Mouse (Mus musculus) kidney, embryonic 14.5 days (tissue): ENCODE results near the gene Gm11020. TPM values are rescaled to one million over a fixed set of nuclear protein-coding genes. Genes with fewer than 3 reads are reported as not detected.
"Not testable (repeated sequence)": the region's sequence is repeated elsewhere in the genome, so short reads cannot be mapped to it uniquely, and the experiment has no call there.

Source experiments
- ATAC-seq: fragments of 200-750 bp; cut with Nextera tagmentation; 2 replicates; pipeline ENCODE4 v1.8.0; 2017; ENCODE audit warnings: moderate number of reproducible peaks, mild to moderate bottlenecking, moderate TSS enrichment, moderate library complexity; ENCODE audit not compliant: low FRiP score, low TSS enrichment
- H3K27ac ChIP-seq: fragments of 300-500 bp; sonication (generic); 2 replicates; pipeline ENCODE4 v1.5.1; 2014; ENCODE audit warnings: low read depth, mild to moderate bottlenecking, low read length, moderate library complexity, mixed read lengths
- H3K27me3 ChIP-seq: fragments of 300-500 bp; sonication (generic); 2 replicates; pipeline ENCODE4 v1.6.1; 2014; ENCODE audit warnings: mild to moderate bottlenecking, low read length; ENCODE audit not compliant: control insufficient read depth, insufficient read depth
- H3K36me3 ChIP-seq: fragments of 300-500 bp; sonication (generic); 2 replicates; pipeline ENCODE4 v1.6.1; 2014; ENCODE audit warnings: low read length, mixed read lengths; ENCODE audit not compliant: control insufficient read depth, insufficient read depth
- H3K4me1 ChIP-seq: fragments of 300-500 bp; sonication (generic); 2 replicates; pipeline ENCODE4 v1.6.1; 2014; ENCODE audit warnings: low read length, mixed read lengths; ENCODE audit not compliant: control insufficient read depth, insufficient read depth
- H3K4me2 ChIP-seq: fragments of 300-500 bp; sonication (generic); replicated peaks from 2 replicates; pipeline ENCODE4 v1.6.1; 2014; ENCODE audit warnings: low read depth, mild to moderate bottlenecking, low read length
- H3K4me3 ChIP-seq: fragments of 300-500 bp; sonication (generic); 2 replicates; pipeline ENCODE4 v1.5.1; 2014; ENCODE audit warnings: mild to moderate bottlenecking, low read length
- H3K9ac ChIP-seq: fragments of 300-500 bp; sonication (generic); 2 replicates; pipeline ENCODE4 v1.6.1; 2014; ENCODE audit warnings: low read depth, mild to moderate bottlenecking, low read length, moderate library complexity
- H3K9me3 ChIP-seq: fragments of 300-500 bp; sonication (generic); 2 replicates; pipeline ENCODE4 v1.6.1; 2016; ENCODE audit warnings: low read length; ENCODE audit not compliant: control insufficient read depth
- WGBS: fragments of 180-500 bp; shearing (Covaris S2); extraction: QIAGEN DNeasy Blood & Tissue Kit; methylation state at CpG from one replicate; pipeline ENCODE4 v1.1.7; 2014; 5-methylcytosine and 5-hydroxymethylcytosine counted together
- polyA plus RNA-seq: library from polyadenylated mRNA; unstranded; fragments of >200 nt; fragmentation: Nextera tagmentation; extraction: Ambion mirVana; gene quantifications from 2 replicates; pipeline ENCODE4 v1.2.1, GENCODE M21; 2014

The Gm11020 gene
- polyA plus RNA-seq: not detected in 2 replicates

DNA sequence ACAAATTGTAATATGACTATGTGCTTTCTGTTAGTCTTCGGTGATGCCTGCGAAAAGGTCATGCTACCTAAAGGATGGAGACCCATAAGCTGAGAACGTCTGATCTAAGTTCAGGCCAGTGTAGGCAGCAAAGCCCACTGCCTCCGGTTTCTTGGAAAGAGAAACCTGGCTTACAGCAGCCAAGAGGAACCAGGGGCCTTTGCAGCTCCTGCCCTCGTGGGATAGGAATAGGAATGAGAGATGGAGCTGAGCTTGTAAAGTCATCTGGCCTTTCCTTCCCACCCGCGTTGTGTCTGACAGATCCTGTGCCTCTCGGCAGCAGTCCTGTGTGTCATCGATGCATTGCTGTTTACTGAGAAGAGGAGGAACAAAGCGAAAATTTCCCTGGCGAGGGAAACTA lies at the start of gene Gm11020:
Gene Gm11020 (plus strand): TSS at position 301 of the 400 bp plus-strand sequence.
- not testable (repeated sequence) for H3K4me3 ChIP-seq, H3K27ac ChIP-seq, H3K4me2 ChIP-seq, H3K36me3 ChIP-seq, ATAC-seq, H3K9ac ChIP-seq, H3K4me1 ChIP-seq, H3K27me3 ChIP-seq, H3K9me3 ChIP-seq
- WGBS: 92% methylated on average over 8 of the region's 11 CpGs

DNA sequence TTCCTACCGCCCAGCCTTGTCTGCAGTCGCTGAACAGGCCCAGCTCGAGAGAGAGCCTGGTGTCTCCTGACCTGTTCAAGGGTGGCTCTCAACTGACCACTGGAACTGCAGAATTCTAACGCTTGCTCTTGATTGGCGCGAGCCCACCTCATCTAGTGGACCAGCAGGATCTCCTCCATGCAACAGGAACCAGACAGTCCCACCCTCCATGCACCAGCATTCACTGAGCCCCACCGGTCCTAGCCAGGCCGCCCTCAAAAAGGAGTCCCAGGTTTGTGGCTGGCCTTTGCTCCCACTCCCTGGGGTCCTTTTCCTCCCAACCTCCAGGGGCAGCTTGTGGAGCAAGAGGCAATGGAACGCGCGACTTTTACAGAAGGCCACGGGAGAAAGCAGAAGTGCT lies 28.3 kb upstream of the Gm11020 start, which contains the start of gene Cmtm2a:
Gene Cmtm2a (minus strand): TSS at position 101 of the 400 bp plus-strand sequence.
- 89% methylated on average over 12 of the region's 12 CpGs for WGBS
- not testable (repeated sequence) for H3K9ac ChIP-seq, H3K27me3 ChIP-seq, H3K4me1 ChIP-seq, H3K4me2 ChIP-seq, H3K4me3 ChIP-seq, H3K27ac ChIP-seq, H3K36me3 ChIP-seq, ATAC-seq, H3K9me3 ChIP-seq

DNA sequence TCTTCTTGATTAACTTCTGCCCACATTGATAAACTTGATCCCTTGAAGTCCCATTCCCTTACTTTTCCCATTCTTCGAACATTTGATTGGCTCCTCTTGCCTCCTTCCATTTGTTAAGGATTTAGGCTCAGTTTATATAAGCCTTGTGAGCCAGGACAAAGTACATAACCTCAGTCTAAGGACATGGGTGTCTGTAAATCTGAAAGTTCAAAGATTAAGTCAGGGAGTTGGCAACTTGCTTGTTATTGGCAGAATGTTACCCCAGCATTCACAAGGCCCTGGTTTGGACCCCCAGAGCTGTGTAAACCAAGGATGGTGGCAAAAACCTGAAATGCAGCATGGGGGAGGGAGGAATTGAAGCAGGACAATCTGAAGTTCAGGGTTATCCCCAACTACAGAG lies 27.0 kb upstream of the Gm11020 start:
- Histone ChIP-seq H3K4me1 (no peaks in the 10 kb centered on the region), H3K4me3 (no peak overlapping the region), H3K36me3 (no peaks in the 10 kb centered on the region), H3K27ac (no peak overlapping the region), H3K27me3 (no peaks in the 10 kb centered on the region), H3K9me3 (no peaks in the 10 kb centered on the region), H3K4me2 (no peak overlapping the region), H3K9ac (no peak overlapping the region)
- no peak for ATAC-seq
- WGBS: 81% methylated on average over 1 of the region's 1 CpGs

DNA sequence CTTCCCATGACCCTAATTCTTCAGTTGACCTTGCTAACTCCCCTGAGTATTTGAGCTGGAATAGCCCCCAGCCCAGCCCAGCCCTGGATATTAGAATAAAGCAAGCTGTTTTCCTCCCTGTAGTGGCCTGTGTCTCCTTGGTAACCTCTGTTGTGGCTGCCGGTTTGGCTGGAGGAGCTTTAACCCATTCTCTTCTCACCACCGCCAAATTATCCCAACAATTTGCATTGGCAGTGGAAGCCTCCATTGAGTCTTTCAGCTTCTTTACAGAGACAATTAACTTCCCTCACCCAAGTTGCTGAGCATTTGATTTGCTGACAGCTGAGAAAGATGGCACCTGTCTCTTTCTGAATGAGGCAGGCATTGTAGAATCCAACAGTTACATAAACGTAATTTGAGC lies 19.8 kb upstream of the Gm11020 start:
- H3K27me3 ChIP-seq: not testable (repeated sequence)
- 23% methylated on average over 3 of the region's 3 CpGs for WGBS

DNA sequence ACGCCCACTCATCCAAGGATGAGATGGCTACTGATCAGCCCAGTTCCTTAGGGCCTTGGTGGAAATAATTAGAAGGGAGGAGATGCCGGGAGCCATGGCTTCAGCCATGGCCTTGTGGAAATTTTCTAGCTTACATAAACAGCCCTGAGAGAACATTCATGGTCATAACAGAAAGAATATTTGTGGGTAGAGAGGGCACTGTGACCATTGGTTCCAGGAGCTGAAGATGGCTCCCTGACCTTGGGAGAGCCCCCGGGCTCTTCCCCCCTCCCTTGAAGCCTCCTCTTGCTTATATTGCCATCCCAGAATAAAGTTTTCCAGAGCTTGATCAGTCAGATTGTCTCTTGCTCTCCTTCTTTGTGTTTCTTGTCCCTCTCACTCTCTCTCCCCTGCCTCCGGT lies 18.8 kb upstream of the Gm11020 start:
- H3K9ac ChIP-seq, H3K36me3 ChIP-seq, H3K4me1 ChIP-seq, H3K4me3 ChIP-seq, ATAC-seq, H3K9me3 ChIP-seq, H3K27me3 ChIP-seq, H3K4me2 ChIP-seq, H3K27ac ChIP-seq: not testable (repeated sequence)
- WGBS: 90% methylated on average over 4 of the region's 4 CpGs

More for the DNA sequence above, 19.8 kb upstream of the Gm11020 start:
- not testable (repeated sequence) for ATAC-seq, H3K9ac ChIP-seq, H3K4me2 ChIP-seq, H3K4me1 ChIP-seq, H3K4me3 ChIP-seq, H3K27ac ChIP-seq, H3K9me3 ChIP-seq, H3K36me3 ChIP-seq

DNA sequence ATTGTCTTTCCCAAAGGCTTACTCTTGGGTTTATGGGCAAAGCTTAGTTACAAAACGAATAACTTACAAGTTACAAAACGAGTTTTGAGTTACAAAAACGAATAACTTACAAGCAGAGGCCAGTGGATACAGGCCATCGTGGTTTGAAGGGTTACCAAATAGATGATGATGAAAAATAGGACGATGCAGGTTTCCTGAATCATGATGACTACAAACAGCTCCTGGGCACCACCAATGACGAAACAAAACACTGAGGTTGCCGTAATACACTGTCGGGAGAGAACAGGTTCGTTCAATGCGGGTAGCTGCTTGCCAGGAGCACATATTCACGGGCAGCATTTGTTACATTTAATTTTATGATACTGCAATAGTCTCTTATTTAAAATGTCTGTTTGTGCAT lies 16.4 kb upstream of the Gm11020 start:
- Histone ChIP-seq H3K9ac (no peak overlapping the region), H3K27me3 (no peaks in the 10 kb centered on the region), H3K9me3 (no peaks in the 10 kb centered on the region), H3K4me3 (no peak overlapping the region), H3K36me3 (no peaks in the 10 kb centered on the region), H3K27ac (no peak overlapping the region), H3K4me1 (no peaks in the 10 kb centered on the region), H3K4me2 (no peak overlapping the region)
- WGBS: 88% methylated on average over 11 of the region's 11 CpGs
- ATAC-seq: no peak

DNA sequence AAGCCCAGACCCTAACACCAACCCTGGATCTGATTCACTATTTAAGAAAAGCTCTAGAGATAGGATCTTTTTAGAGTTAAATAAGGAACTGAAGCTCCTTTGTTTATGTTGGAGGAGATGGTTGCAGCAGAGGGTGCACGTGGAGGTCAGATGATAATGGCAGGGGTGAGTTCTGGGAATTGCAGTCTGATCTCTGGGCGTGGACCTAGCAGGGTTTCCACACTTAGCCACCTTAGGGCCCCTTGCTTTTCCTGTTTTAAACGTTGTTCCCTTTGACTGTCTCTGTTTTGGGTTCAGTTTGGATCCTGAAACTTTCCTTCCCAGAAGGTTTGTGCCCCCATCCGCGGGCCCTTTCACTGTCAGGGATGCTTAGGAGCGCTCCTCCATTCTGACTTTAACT lies 13.0 kb upstream of the Gm11020 start:
- 44% methylated on average over 6 of the region's 6 CpGs for WGBS

DNA sequence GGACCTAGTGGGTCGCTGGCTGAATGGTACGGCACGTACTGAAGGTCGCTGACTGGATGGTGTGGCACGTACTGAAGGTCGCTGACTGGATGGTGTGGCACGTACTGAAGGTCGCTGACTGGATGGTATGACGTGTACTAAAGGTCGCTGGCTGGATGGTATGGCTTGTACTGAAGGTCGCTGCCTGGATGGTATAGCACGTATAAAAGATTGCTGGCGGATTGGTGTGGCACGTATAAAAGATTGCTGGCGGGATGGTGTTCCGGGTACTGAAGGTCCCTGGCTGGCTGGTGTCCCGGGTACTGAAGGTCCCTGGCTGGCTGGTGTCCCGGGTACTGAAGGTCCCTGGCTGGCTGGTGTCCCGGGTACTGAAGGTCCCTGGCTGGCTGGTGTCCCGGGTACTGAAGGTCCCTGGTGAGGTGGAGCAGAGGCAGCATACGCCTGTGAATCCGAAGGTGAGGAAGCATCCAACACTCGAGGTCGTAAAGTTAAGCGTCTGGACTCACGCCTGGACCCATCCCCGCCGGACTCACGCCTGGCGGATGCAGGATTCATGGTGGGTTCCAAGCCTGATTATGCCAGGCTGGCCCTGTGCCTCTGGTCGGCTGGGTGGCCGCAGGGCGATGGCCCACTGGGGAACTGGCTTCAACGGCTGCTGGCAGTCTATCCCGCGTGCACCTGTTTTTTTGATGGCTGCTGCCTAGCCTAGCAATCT lies 11.8 kb upstream of the Gm11020 start, which contains the start of the genes Gm45711 and Cmtm1:
Gene Gm45711 (minus strand): TSS at position 641 of the 715 bp plus-strand sequence.
Gene Cmtm1 (minus strand): TSS at position 705 of the 715 bp plus-strand sequence.
- ATAC-seq, H3K9ac ChIP-seq, H3K4me1 ChIP-seq, H3K27ac ChIP-seq, H3K4me2 ChIP-seq, H3K27me3 ChIP-seq, H3K36me3 ChIP-seq, H3K9me3 ChIP-seq, H3K4me3 ChIP-seq: not testable (repeated sequence)
- 89% methylated on average over 34 of the region's 36 CpGs for whole genome bisulfite sequencing

More for the DNA sequence above, 13.0 kb upstream of the Gm11020 start:
- not testable (repeated sequence) for H3K27me3 ChIP-seq, H3K4me2 ChIP-seq, H3K4me1 ChIP-seq, H3K27ac ChIP-seq, H3K9ac ChIP-seq, H3K36me3 ChIP-seq, H3K4me3 ChIP-seq, H3K9me3 ChIP-seq, ATAC-seq

DNA sequence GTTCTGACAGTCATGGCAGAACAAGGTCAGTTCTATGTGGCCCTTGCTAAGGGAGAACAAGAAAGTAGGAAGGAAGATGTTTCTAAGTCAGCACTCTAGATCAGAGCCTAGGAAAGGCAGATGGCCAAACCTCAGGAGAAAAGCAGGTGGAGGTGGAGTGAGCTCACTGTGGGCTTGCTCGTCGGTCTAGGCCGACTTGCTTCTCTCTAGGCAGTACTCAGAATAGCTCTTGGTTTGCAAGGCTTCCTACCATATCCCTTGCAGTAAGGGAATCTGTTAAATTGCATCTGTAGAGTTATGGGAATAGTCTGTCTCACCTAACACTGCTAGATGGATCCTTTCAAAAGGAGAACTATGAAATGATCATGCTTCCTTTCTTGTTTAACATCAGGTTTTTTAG lies 9.3 kb upstream of the Gm11020 start:
- H3K27ac ChIP-seq, H3K4me2 ChIP-seq, ATAC-seq, H3K4me3 ChIP-seq, H3K27me3 ChIP-seq, H3K9me3 ChIP-seq, H3K9ac ChIP-seq, H3K4me1 ChIP-seq, H3K36me3 ChIP-seq: not testable (repeated sequence)
- 89% methylated on average over 3 of the region's 3 CpGs for WGBS
